Mouse (Mus musculus) forebrain, postnatal 0 days (tissue): ENCODE measurements around the gene B3gnt2. TPM values are rescaled to one million over a fixed set of nuclear protein-coding genes. Genes with fewer than 3 reads are reported as not detected.

Experiments
- ATAC-seq: fragments of 200-750 bp; cut with Nextera tagmentation; 2 replicates; pipeline ENCODE4 v1.8.0; 2017; ENCODE audit warnings: mild to moderate bottlenecking, moderate library complexity
- DNase-seq: peaks from one replicate; pipeline ENCODE4 v3.0.0-alpha.2; 2015
- H3K27ac ChIP-seq: fragments of 300-500 bp; sonication (generic); 2 replicates; pipeline ENCODE4 v1.5.1; 2014; ENCODE audit warnings: low read depth, mild to moderate bottlenecking, antibody characterized with exemption, low read length, moderate library complexity, mixed read lengths
- H3K27me3 ChIP-seq: fragments of 300-500 bp; sonication (generic); 2 replicates; pipeline ENCODE4 v1.6.1; 2014; ENCODE audit warnings: mild to moderate bottlenecking, low read length, mixed read lengths; ENCODE audit not compliant: insufficient read depth
- H3K36me3 ChIP-seq: fragments of 300-500 bp; sonication (generic); 2 replicates; pipeline ENCODE4 v1.6.1; 2014; ENCODE audit warnings: mild to moderate bottlenecking, moderate library complexity; ENCODE audit not compliant: insufficient read depth
- H3K4me1 ChIP-seq: fragments of 300-500 bp; sonication (generic); 2 replicates; pipeline ENCODE4 v1.6.1; 2014; ENCODE audit warnings: antibody characterized with exemption; ENCODE audit not compliant: insufficient read depth
- H3K4me2 ChIP-seq: fragments of 300-500 bp; sonication (generic); 2 replicates; pipeline ENCODE4 v1.6.1; 2014; ENCODE audit warnings: low read depth, mild to moderate bottlenecking, moderate library complexity
- H3K4me3 ChIP-seq: fragments of 300-500 bp; sonication (generic); 2 replicates; pipeline ENCODE4 v1.5.1; 2014; ENCODE audit warnings: low read depth, low read length, mixed read lengths
- H3K9ac ChIP-seq: fragments of 300-500 bp; sonication (generic); 2 replicates; pipeline ENCODE4 v1.6.1; 2014; ENCODE audit warnings: mild to moderate bottlenecking
- H3K9me3 ChIP-seq: fragments of 300-500 bp; sonication (generic); 2 replicates; pipeline ENCODE4 v1.6.1; 2016; ENCODE audit warnings: low read length
- CTCF ChIP-seq: sonication (generic); IDR thresholded peaks from 2 replicates; pipeline ENCODE4 v1.5.1; 2016; ENCODE audit warnings: antibody characterized with exemption, control low read depth, low read depth
- WGBS: fragments of 180-500 bp; shearing (Covaris S2); extraction: QIAGEN DNeasy Blood & Tissue Kit; methylation state at CpG from one replicate; pipeline ENCODE4 v1.1.7; 2014; 5-methylcytosine and 5-hydroxymethylcytosine counted together
- polyA plus RNA-seq: library from polyadenylated mRNA; unstranded; fragments of >200 nt; fragmentation: Nextera tagmentation; extraction: Ambion mirVana; gene quantifications from 2 replicates; pipeline ENCODE4 v1.2.1, GENCODE M21; 2015
- total RNA-seq: library from RNA; depleted of rRNA; stranded (reverse); fragments of >200 nt; gene quantifications from 2 replicates; pipeline ENCODE4 v1.2.3, GENCODE M21; 2014; rRNA removed

B3gnt2 gene
- 3.1 and 6.7 TPM in 2 replicates for total RNA-seq
- polyA plus RNA-seq, result 3.0 and 3.6 TPM in 2 replicates

- no peaks in the 10 kb centered on the region for H3K9me3 ChIP-seq
- WGBS, result 6% methylated on average over 41 of the region's 41 CpGs
- peak within 1 kb of the TSS; percentile 98 for H3K4me2 ChIP-seq
- no peak within 1 kb of the TSS for H3K27ac ChIP-seq
- ATAC-seq, result no peak
- TF ChIP-seq CTCF, result no peak
- no peak for DNase-seq
- no peaks in the 10 kb centered on the region for H3K36me3 ChIP-seq
- H3K27me3 ChIP-seq, result peaks cover 34% of the 10 kb centered on the region
- peaks cover 11% of the 10 kb centered on the region; the same call in 1 of the 2 replicates for H3K4me1 ChIP-seq
- peak within 1 kb of the TSS; percentile 74 for H3K4me3 ChIP-seq
- H3K9ac ChIP-seq, result peak within 1 kb of the TSS; percentile 56
Observed at GRCm38 (mm10) chr11:22860335-22861227, at the start of gene B3gnt2. Gene B3gnt2, minus strand, starts transcription at chr11:22860961.

- Histone ChIP-seq H3K9me3 (no peaks in the 10 kb centered on the region), H3K4me1 (no peaks in the 10 kb centered on the region), H3K27me3 (no peaks in the 10 kb centered on the region), H3K36me3 (no peaks in the 10 kb centered on the region), H3K9ac (no peak overlapping the region), H3K27ac (no peak overlapping the region), H3K4me2 (no peak overlapping the region), H3K4me3 (no peak overlapping the region)
- DNase-seq (no peak), ATAC-seq (no peak)
- no peak for TF ChIP-seq CTCF
Observed at GRCm38 (mm10) chr11:22906453-22906865, 45.7 kb upstream of the B3gnt2 start.

- ATAC-seq, result no peak
- Histone ChIP-seq H3K9me3 (no peaks in the 10 kb centered on the region), H3K27ac (no peak overlapping the region), H3K9ac (no peak overlapping the region), H3K4me3 (no peak overlapping the region), H3K4me1 (no peaks in the 10 kb centered on the region), H3K4me2 (no peak overlapping the region), H3K27me3 (no peaks in the 10 kb centered on the region), H3K36me3 (no peaks in the 10 kb centered on the region)
- DNase-seq, result no peak
- no peak for TF ChIP-seq CTCF
- 73% methylated on average over 2 of the region's 2 CpGs for WGBS
Observed at GRCm38 (mm10) chr11:22902923-22903322, 42.2 kb upstream of the B3gnt2 start.

- H3K36me3 ChIP-seq, result no peaks in the 10 kb centered on the region
- no peak overlapping the region for H3K4me2 ChIP-seq
- no peak overlapping the region for H3K9ac ChIP-seq
- H3K27ac ChIP-seq, result no peak overlapping the region
- H3K4me3 ChIP-seq, result no peak overlapping the region
- no peaks in the 10 kb centered on the region for H3K4me1 ChIP-seq
- ATAC-seq, result no peak
- no peaks in the 10 kb centered on the region for H3K27me3 ChIP-seq
- no peak for TF ChIP-seq CTCF
- DNase-seq, result no peak
- H3K9me3 ChIP-seq, result no peaks in the 10 kb centered on the region
- WGBS, result 94% methylated on average over 3 of the region's 3 CpGs
Observed at GRCm38 (mm10) chr11:22900041-22900440, 39.3 kb upstream of the B3gnt2 start.

GRCm38 (mm10) chr11:22897642-22898041 is 36.9 kb upstream of the B3gnt2 start:
- no peaks in the 10 kb centered on the region for H3K9me3 ChIP-seq
- no peak for TF ChIP-seq CTCF
- WGBS, result 91% methylated on average over 4 of the region's 4 CpGs
- H3K9ac ChIP-seq, result no peak overlapping the region
- H3K4me3 ChIP-seq, result no peak overlapping the region
- ATAC-seq, result no peak
- no peaks in the 10 kb centered on the region for H3K27me3 ChIP-seq
- no peaks in the 10 kb centered on the region for H3K4me1 ChIP-seq
- no peak for DNase-seq
- H3K36me3 ChIP-seq, result no peaks in the 10 kb centered on the region
- no peak overlapping the region for H3K4me2 ChIP-seq
- H3K27ac ChIP-seq, result no peak overlapping the region

GRCm38 (mm10) chr11:22897127-22897526 is 36.4 kb upstream of the B3gnt2 start:
- Histone ChIP-seq H3K36me3 (no peaks in the 10 kb centered on the region), H3K4me1 (no peaks in the 10 kb centered on the region), H3K9me3 (no peaks in the 10 kb centered on the region), H3K9ac (no peak overlapping the region), H3K27ac (no peak overlapping the region), H3K27me3 (no peaks in the 10 kb centered on the region), H3K4me2 (no peak overlapping the region), H3K4me3 (no peak overlapping the region)
- ATAC-seq (no peak), DNase-seq (no peak)
- 90% methylated on average over 4 of the region's 4 CpGs for WGBS
- no peak for TF ChIP-seq CTCF

- H3K4me2 ChIP-seq, result no peak overlapping the region
- H3K36me3 ChIP-seq, result no peaks in the 10 kb centered on the region
- no peaks in the 10 kb centered on the region for H3K4me1 ChIP-seq
- no peak for TF ChIP-seq CTCF
- H3K27me3 ChIP-seq, result no peaks in the 10 kb centered on the region
- 80% methylated on average over 3 of the region's 3 CpGs for WGBS
- DNase-seq, result no peak
- H3K27ac ChIP-seq, result no peak overlapping the region
- H3K9me3 ChIP-seq, result no peaks in the 10 kb centered on the region
- no peak for ATAC-seq
- H3K9ac ChIP-seq, result no peak overlapping the region
- H3K4me3 ChIP-seq, result no peak overlapping the region
Observed at GRCm38 (mm10) chr11:22893075-22893474, 32.3 kb upstream of the B3gnt2 start.
